Mouse (Mus musculus) lung, postnatal 0 days (tissue): Measurements from ENCODE around the gene Ppard. TPM values are rescaled to one million over a fixed set of nuclear protein-coding genes. Genes with fewer than 3 reads are reported as not detected.

Source experiments
- ATAC-seq: fragments of 200-750 bp; cut with Nextera tagmentation; 2 replicates; pipeline ENCODE4 v1.8.0; 2017; ENCODE audit warnings: moderate library complexity
- DNase-seq: peaks from one replicate; pipeline ENCODE4 v3.0.0-alpha.2; 2016; ENCODE audit warnings: low spot score
- H3K27ac ChIP-seq: fragments of 300-500 bp; sonication (generic); 2 replicates; pipeline ENCODE4 v1.5.1; 2014; ENCODE audit warnings: antibody characterized with exemption, mild to moderate bottlenecking, low read length, mixed read lengths
- H3K27me3 ChIP-seq: fragments of 300-500 bp; sonication (generic); replicated peaks from 2 replicates; pipeline ENCODE4 v1.6.1; 2014; ENCODE audit warnings: low read length, mixed read lengths; ENCODE audit not compliant: insufficient read depth
- H3K36me3 ChIP-seq: fragments of 300-500 bp; sonication (generic); 2 replicates; pipeline ENCODE4 v1.6.1; 2014; ENCODE audit warnings: low read length, mixed read lengths; ENCODE audit not compliant: insufficient read depth
- H3K4me1 ChIP-seq: fragments of 300-500 bp; sonication (generic); 2 replicates; pipeline ENCODE4 v1.6.1; 2014; ENCODE audit warnings: antibody characterized with exemption, low read depth, low read length, mixed read lengths; ENCODE audit not compliant: insufficient read depth
- H3K4me2 ChIP-seq: fragments of 300-500 bp; sonication (generic); replicated peaks from 2 replicates; pipeline ENCODE4 v1.6.1; 2014; ENCODE audit warnings: low read depth, mild to moderate bottlenecking, low read length, moderate library complexity, mixed read lengths
- H3K4me3 ChIP-seq: fragments of 300-500 bp; sonication (generic); 2 replicates; pipeline ENCODE4 v1.5.1; 2014; ENCODE audit warnings: low read depth, low read length
- H3K9ac ChIP-seq: fragments of 300-500 bp; sonication (generic); replicated peaks from 2 replicates; pipeline ENCODE4 v1.6.1; 2014; ENCODE audit warnings: low read depth, mild to moderate bottlenecking
- H3K9me3 ChIP-seq: fragments of 300-500 bp; sonication (generic); 2 replicates; pipeline ENCODE4 v1.6.1; 2016; ENCODE audit warnings: low read length, mixed read lengths
- CTCF ChIP-seq: IDR thresholded peaks from 2 replicates; pipeline ENCODE4 v1.5.1; 2016; ENCODE audit warnings: antibody characterized with exemption, mild to moderate bottlenecking
- EP300 ChIP-seq: IDR thresholded peaks from 2 replicates; pipeline ENCODE4 v1.6.1; 2016; ENCODE audit warnings: antibody characterized with exemption, mild to moderate bottlenecking, control low read depth
- WGBS: fragments of 180-500 bp; shearing (Covaris S2); extraction: QIAGEN DNeasy Blood & Tissue Kit; methylation state at CpG from one replicate; pipeline ENCODE4 v1.1.7; 2014; 5-methylcytosine and 5-hydroxymethylcytosine counted together
- polyA plus RNA-seq: library from polyadenylated mRNA; unstranded; fragments of >200 nt; fragmentation: Nextera tagmentation; extraction: Ambion mirVana; gene quantifications from 2 replicates; pipeline ENCODE4 v1.2.1, GENCODE M21; 2015

Ppard gene
- polyA plus RNA-seq, 1 experiment from 2014 or later: 2.4 TPM

DNA sequence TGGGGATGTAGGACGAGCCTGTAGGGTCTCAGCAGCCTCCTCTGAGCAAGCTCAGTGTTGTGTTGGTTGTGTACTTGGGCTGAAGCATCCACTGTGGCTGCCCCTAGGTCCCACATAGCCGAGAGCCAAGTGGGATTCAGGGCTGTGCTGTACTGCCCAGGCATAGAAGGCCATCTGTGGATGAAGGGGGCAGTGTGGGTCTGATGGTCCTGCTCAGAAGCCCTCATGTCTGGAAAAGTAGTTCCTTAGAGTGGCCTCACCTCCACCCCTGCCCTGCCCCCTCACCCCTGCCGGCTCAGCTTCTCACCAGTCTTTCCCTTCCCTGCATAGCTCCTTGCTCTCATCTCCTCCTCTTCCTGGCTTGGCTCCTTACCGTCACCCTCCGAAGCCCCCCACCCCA, 23.2 kb downstream of the Ppard start:
- no peak for ATAC-seq
- H3K27me3 ChIP-seq: no peaks in the 10 kb centered on the region
- no peak overlapping the region for H3K27ac ChIP-seq
- no peak overlapping the region for H3K9ac ChIP-seq
- no peaks in the 10 kb centered on the region for H3K36me3 ChIP-seq
- no peak for TF ChIP-seq CTCF
- no peak for TF ChIP-seq EP300
- no peak overlapping the region for H3K4me2 ChIP-seq
- WGBS: 26% methylated on average over 5 of the region's 5 CpGs
- no peak for DNase-seq
- H3K4me1 ChIP-seq: peaks cover 10% of the 10 kb centered on the region; the same call in 1 of the 2 replicates
- no peaks in the 10 kb centered on the region for H3K9me3 ChIP-seq
- H3K4me3 ChIP-seq: no peak overlapping the region

DNA sequence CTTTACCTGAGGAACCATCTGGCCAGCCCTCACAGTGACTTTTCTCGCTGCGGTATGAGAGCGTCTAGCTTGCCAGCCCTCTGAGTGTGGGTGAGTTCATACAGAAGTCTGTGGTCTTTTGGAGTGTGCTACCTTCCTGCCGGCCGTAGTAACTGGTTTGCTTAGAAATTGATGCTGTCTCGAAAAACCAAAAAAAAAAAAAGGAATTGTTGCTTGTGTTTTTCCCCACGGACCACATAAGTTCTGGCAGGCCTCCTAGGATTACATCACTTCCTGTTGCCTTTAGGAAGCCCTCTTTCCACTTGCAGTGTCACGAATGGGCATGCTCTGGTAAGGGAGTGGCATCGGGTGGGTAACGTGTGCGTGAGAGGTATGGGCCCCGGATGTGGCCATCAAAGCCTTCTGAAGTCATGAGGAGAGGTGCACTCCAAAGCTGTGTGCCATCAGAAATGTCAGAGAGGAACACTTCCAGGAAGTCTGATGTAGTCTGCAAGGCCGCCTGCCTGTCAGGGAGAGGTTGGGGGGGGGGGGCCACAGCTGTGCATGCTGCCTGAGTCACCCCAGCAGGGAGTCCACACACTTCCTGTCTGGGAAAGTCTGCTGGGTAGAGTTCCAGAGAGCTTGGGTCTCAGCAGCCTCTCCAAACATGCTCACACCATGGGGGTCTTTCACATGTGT, 24.3 kb downstream of the Ppard start:
- peak; percentile 87 for ATAC-seq
- Histone ChIP-seq H3K4me2 (peak overlapping the region; percentile 27), H3K27me3 (no peaks in the 10 kb centered on the region), H3K27ac (peak overlapping the region; percentile 82), H3K4me3 (no peak overlapping the region), H3K36me3 (no peaks in the 10 kb centered on the region), H3K9ac (no peak overlapping the region), H3K9me3 (no peaks in the 10 kb centered on the region), H3K4me1 (peaks cover 10% of the 10 kb centered on the region; the same call in 1 of the 2 replicates)
- TF ChIP-seq CTCF (no peak), EP300 (peak; percentile 83)
- peak; percentile 86 for DNase-seq
- 16% methylated on average over 13 of the region's 13 CpGs for WGBS

DNA sequence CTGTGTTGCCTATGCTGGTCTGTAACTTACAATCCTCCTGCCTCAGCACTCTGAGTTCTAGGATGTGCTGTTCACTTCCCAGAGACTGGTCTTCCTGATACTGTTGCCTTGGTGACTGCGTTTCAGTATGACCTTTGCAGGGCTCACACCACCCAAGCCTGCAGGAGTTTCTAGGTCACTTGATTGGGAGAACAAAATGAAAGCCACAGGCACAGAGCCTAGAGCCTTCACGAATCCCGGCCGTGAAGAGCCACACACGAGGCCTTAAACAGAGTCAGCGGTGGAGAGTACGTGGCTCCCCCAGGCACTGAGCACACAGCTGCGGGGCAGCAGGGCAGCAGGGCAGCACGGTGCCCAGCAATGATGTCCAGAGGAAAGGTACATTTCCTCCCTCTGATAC, 25.8 kb downstream of the Ppard start:
- Histone ChIP-seq H3K4me2 (no peak overlapping the region), H3K9me3 (no peaks in the 10 kb centered on the region), H3K27ac (no peak overlapping the region), H3K4me1 (peaks cover 10% of the 10 kb centered on the region; the same call in 1 of the 2 replicates), H3K36me3 (no peaks in the 10 kb centered on the region), H3K27me3 (no peaks in the 10 kb centered on the region), H3K4me3 (no peak overlapping the region), H3K9ac (no peak overlapping the region)
- ATAC-seq (no peak), DNase-seq (no peak)
- no peak for TF ChIP-seq EP300
- no peak for TF ChIP-seq CTCF
- 86% methylated on average over 9 of the region's 9 CpGs for WGBS

DNA sequence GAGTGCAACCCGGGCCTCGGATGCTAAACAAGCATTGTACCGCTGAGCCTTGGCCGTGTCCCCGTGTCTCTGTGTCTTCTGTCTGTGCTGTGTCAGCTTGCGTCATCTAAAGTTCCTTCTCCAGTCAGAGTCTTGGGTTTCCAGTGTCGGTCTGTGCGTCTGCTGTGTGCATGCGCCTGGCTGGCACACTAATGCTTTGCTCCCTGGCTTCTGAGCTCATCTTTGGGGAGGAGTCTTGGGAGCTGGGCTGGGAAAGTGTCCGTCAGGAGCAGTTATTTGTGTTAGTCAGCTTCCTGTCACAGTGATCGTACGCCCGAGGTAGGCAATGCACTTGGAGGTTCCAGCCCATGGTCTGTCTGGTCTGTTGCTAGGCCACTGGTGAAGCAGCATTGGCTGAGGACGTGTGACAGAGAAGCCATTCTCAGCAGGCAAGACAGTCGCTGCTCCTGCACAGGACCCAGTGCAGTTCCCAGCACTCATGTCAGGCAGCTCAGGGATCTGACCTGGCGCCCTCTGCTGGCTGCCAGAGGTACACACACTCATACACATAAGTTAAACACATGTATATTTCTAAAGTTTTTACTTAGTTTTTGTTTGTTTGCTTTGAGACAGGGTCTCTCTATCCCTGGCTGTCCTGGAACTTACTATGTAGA, 27.5 kb downstream of the Ppard start:
- Histone ChIP-seq H3K4me3 (no peak overlapping the region), H3K4me1 (peaks cover 10% of the 10 kb centered on the region; the same call in 1 of the 2 replicates), H3K4me2 (no peak overlapping the region), H3K36me3 (no peaks in the 10 kb centered on the region), H3K27ac (no peak overlapping the region), H3K9me3 (no peaks in the 10 kb centered on the region), H3K9ac (no peak overlapping the region), H3K27me3 (no peaks in the 10 kb centered on the region)
- no peak for ATAC-seq
- 82% methylated on average over 16 of the region's 16 CpGs for WGBS
- DNase-seq: peak; percentile 23
- TF ChIP-seq EP300: no peak
- TF ChIP-seq CTCF: peak; percentile 56

DNA sequence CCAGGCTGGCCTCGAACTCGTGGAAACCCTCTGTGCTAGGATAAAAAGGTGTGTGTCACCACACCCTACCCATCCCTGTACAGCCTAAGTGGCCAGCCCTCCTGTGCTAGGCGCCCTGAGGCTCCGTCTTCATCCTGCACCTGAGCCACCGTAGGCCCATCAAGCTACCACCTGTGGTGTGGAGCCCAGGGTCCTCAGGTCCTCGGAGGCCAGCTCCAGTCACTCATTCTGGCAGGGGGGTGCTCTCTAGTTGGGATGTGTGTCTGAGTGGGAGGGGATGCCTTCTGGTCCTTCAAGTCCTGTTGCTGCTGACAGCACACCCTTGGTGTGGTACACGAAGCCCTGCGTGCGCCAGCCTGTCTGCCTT, 28.0 kb downstream of the Ppard start:
- Histone ChIP-seq H3K27ac (no peak overlapping the region), H3K36me3 (no peaks in the 10 kb centered on the region), H3K4me2 (no peak overlapping the region), H3K27me3 (no peaks in the 10 kb centered on the region), H3K4me1 (peaks cover 10% of the 10 kb centered on the region; the same call in 1 of the 2 replicates), H3K4me3 (no peak overlapping the region), H3K9me3 (no peaks in the 10 kb centered on the region), H3K9ac (no peak overlapping the region)
- DNase-seq (no peak), ATAC-seq (no peak)
- WGBS: 90% methylated on average over 9 of the region's 9 CpGs
- TF ChIP-seq EP300 (no peak), CTCF (no peak)

DNA sequence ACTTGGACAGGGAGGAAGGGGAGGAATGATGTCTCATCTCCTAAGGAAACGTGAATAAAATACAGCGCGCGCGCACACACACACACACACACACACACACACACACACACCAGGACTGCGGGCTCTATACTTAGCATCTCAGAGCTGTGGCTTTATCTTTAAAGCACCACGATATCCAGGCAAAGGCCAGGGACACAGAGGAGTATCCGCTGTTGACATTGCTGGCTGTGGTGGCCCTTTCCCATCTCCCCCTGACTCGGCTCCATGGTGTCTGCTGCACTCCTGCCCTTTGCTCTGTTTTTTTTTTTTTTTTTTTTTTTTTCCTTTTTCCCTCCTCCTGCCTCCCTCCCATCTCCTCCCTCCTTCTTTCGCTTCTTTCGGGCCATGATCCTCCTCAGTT, 29.3 kb downstream of the Ppard start:
- Histone ChIP-seq H3K4me1 (peaks cover 4% of the 10 kb centered on the region; the same call in 1 of the 2 replicates), H3K9me3 (no peaks in the 10 kb centered on the region), H3K4me2 (no peak overlapping the region), H3K27me3 (no peaks in the 10 kb centered on the region), H3K36me3 (no peaks in the 10 kb centered on the region), H3K9ac (no peak overlapping the region), H3K4me3 (no peak overlapping the region), H3K27ac (no peak overlapping the region)
- TF ChIP-seq CTCF: no peak
- TF ChIP-seq EP300: no peak
- WGBS: 62% methylated on average over 10 of the region's 11 CpGs
- no peak for ATAC-seq
- no peak for DNase-seq
